Mouse (Mus musculus): ENCODE measurements around the gene Palmd. TPM values are rescaled to one million over a fixed set of nuclear protein-coding genes. Genes with fewer than 3 reads are reported as not detected.

The Palmd gene
- 7.3 and 11.5 TPM in 2 replicates for polyA plus RNA-seq (2014; fragmentation: Nextera tagmentation; extraction: Ambion mirVana)

DNA sequence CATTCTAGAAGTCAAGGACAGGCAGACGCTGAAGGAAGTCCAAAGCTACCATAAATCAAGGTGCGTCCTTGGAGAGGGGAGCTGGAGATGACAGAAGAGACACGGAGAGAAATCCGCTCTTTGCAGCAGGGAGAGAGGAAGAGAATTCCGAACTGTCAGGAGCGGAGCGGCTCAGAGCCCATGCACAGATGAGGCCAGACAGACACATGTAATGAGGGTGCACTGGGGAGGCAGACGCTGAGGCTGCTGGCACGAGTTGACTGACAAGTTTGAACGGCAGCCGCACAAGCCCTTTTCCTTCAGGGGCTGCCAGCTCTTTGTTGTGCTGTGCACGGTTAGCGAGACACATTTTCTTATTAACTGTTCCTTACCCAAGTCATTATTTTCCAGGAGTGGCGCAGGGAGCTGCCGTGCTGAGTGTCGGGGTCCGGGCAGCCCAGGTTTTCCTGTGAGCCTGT, at the start of gene Palmd:
TSS of gene Palmd (minus strand) at position 448 of the 458 bp plus-strand sequence.
- peak; percentile 87 for DNase-seq
- no peaks in the 10 kb centered on the region for H3K36me3 ChIP-seq (ENCODE audit: control insufficient read depth, insufficient read depth, low read length)
- H3K4me1 ChIP-seq (ENCODE audit: control insufficient read depth, insufficient read depth, low read length) = peaks cover 17% of the 10 kb centered on the region
- H3K9ac ChIP-seq (replicated peaks; ENCODE audit: low read length) = peak within 1 kb of the TSS; percentile 52
- H3K4me3 ChIP-seq (replicated peaks; ENCODE audit: low read depth, low read length) = peak within 1 kb of the TSS; percentile 38
- no peaks in the 10 kb centered on the region for H3K9me3 ChIP-seq (ENCODE audit: control insufficient read depth, low read length)
- H3K4me2 ChIP-seq (ENCODE audit: low read length) = peak within 1 kb of the TSS; percentile 62
- peak within 1 kb of the TSS; percentile 80 for H3K27ac ChIP-seq (replicated peaks; ENCODE audit: low read depth, low read length)
- 3% methylated on average over 17 of the region's 17 CpGs for WGBS
- ATAC-seq (ENCODE audit: low FRiP score, low TSS enrichment) = peak; percentile 92
- H3K27me3 ChIP-seq (ENCODE audit: control insufficient read depth, insufficient read depth, low read length) = no peaks in the 10 kb centered on the region

DNA sequence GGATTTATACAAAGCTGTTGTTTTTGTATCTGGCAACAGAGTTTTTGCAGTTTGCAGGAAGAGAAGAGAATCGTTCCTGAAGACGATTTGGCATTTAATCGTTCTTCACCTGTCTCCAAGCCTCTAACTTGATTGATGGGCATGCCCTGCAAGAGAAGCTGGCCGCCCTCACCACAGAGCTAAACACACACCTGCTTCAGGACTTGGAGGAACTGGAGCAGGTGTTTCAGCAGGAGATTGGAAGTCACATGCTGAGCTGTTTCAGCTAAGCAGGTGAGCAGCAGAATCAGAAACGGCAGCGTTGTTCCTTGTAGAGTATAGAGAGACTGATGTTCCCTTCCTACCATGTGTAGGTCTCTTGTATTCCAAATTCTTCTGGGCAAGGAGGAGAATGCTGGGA, 41.4 kb upstream of the Palmd start:
- H3K9ac ChIP-seq (replicated peaks; ENCODE audit: low read length) = no peak overlapping the region
- H3K27ac ChIP-seq (replicated peaks; ENCODE audit: low read depth, low read length) = no peak overlapping the region
- H3K36me3 ChIP-seq (ENCODE audit: control insufficient read depth, insufficient read depth, low read length) = no peaks in the 10 kb centered on the region
- ATAC-seq (ENCODE audit: low FRiP score, low TSS enrichment) (no peak), DNase-seq (no peak)
- no peaks in the 10 kb centered on the region for H3K4me1 ChIP-seq (ENCODE audit: control insufficient read depth, insufficient read depth, low read length)
- H3K4me2 ChIP-seq (ENCODE audit: low read length) = no peak overlapping the region
- no peaks in the 10 kb centered on the region for H3K9me3 ChIP-seq (ENCODE audit: control insufficient read depth, low read length)
- H3K4me3 ChIP-seq (replicated peaks; ENCODE audit: low read depth, low read length) = no peak overlapping the region
- H3K27me3 ChIP-seq (ENCODE audit: control insufficient read depth, insufficient read depth, low read length) = no peaks in the 10 kb centered on the region
- 86% methylated on average over 6 of the region's 6 CpGs for WGBS

DNA sequence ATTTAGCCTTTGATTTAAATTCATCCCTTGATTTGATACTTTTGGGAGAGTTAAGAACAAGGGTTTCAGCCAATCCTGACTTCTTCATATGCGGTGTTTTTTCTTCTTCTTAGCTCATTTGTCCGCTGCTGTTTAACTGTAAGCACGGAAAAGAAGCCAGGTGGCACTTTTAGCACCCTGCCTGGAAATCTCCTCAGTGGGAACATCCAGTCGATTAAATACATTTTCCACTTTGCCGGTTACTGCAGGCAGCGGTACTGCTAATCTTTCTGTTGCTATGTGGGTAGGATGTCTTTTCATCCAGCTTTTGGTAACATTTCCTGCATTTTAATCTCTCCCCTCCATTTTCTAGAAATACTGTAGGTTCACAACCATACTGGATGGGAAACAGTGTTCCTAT, 38.6 kb upstream of the Palmd start:
- H3K4me2 ChIP-seq (ENCODE audit: low read length) = no peak overlapping the region
- H3K36me3 ChIP-seq (ENCODE audit: control insufficient read depth, insufficient read depth, low read length) = no peaks in the 10 kb centered on the region
- DNase-seq (peak; percentile 17), ATAC-seq (ENCODE audit: low FRiP score, low TSS enrichment) (no peak)
- H3K4me1 ChIP-seq (ENCODE audit: control insufficient read depth, insufficient read depth, low read length) = no peaks in the 10 kb centered on the region
- H3K4me3 ChIP-seq (replicated peaks; ENCODE audit: low read depth, low read length) = no peak overlapping the region
- no peak overlapping the region for H3K27ac ChIP-seq (replicated peaks; ENCODE audit: low read depth, low read length)
- no peak overlapping the region for H3K9ac ChIP-seq (replicated peaks; ENCODE audit: low read length)
- H3K27me3 ChIP-seq (ENCODE audit: control insufficient read depth, insufficient read depth, low read length) = no peaks in the 10 kb centered on the region
- no peaks in the 10 kb centered on the region for H3K9me3 ChIP-seq (ENCODE audit: control insufficient read depth, low read length)
- WGBS = 67% methylated on average over 6 of the region's 6 CpGs

GRCm38 (mm10) chr3:117006636-117007035, 37.8 kb upstream of the Palmd start:
- no peak overlapping the region for H3K27ac ChIP-seq (replicated peaks; ENCODE audit: low read depth, low read length)
- peaks cover 5% of the 10 kb centered on the region; the same call in 1 of the 2 replicates for H3K4me1 ChIP-seq (ENCODE audit: control insufficient read depth, insufficient read depth, low read length)
- no peak for ATAC-seq (ENCODE audit: low FRiP score, low TSS enrichment)
- DNase-seq = no peak
- 95% methylated on average over 3 of the region's 3 CpGs for WGBS
- no peak overlapping the region for H3K9ac ChIP-seq (replicated peaks; ENCODE audit: low read length)
- H3K4me3 ChIP-seq (replicated peaks; ENCODE audit: low read depth, low read length) = no peak overlapping the region
- no peaks in the 10 kb centered on the region for H3K9me3 ChIP-seq (ENCODE audit: control insufficient read depth, low read length)
- no peak overlapping the region for H3K4me2 ChIP-seq (ENCODE audit: low read length)
- no peaks in the 10 kb centered on the region for H3K27me3 ChIP-seq (ENCODE audit: control insufficient read depth, insufficient read depth, low read length)
- H3K36me3 ChIP-seq (ENCODE audit: control insufficient read depth, insufficient read depth, low read length) = no peaks in the 10 kb centered on the region

DNA sequence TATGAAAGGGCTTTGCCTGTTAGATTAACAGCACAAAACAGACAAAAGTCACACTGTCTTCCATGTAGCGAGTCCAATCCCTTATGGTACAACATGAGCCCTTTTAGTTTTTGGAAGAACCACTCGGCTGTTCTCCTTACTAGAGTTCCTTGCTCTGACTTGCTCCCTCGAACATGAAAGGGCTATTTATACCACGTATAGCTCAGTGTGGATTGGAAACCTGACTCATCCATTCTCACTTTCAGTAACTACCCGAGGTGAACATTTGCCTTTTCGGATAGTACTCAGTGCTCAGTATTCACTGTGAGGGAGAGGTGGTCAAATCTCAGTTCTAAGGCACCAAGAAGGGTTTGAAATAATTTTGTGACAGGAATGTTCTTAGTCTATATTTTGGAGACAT, 34.6 kb upstream of the Palmd start:
- ATAC-seq (ENCODE audit: low FRiP score, low TSS enrichment) = no peak
- Histone ChIP-seq H3K9ac (replicated peaks; ENCODE audit: low read length) (no peak overlapping the region), H3K4me3 (replicated peaks; ENCODE audit: low read depth, low read length) (no peak overlapping the region), H3K36me3 (ENCODE audit: control insufficient read depth, insufficient read depth, low read length) (no peaks in the 10 kb centered on the region), H3K4me1 (ENCODE audit: control insufficient read depth, insufficient read depth, low read length) (peaks cover 8% of the 10 kb centered on the region; the same call in 1 of the 2 replicates), H3K9me3 (ENCODE audit: control insufficient read depth, low read length) (no peaks in the 10 kb centered on the region), H3K27ac (replicated peaks; ENCODE audit: low read depth, low read length) (no peak overlapping the region), H3K4me2 (ENCODE audit: low read length) (no peak overlapping the region), H3K27me3 (ENCODE audit: control insufficient read depth, insufficient read depth, low read length) (no peaks in the 10 kb centered on the region)
- WGBS = 81% methylated on average over 6 of the region's 6 CpGs
- no peak for DNase-seq

DNA sequence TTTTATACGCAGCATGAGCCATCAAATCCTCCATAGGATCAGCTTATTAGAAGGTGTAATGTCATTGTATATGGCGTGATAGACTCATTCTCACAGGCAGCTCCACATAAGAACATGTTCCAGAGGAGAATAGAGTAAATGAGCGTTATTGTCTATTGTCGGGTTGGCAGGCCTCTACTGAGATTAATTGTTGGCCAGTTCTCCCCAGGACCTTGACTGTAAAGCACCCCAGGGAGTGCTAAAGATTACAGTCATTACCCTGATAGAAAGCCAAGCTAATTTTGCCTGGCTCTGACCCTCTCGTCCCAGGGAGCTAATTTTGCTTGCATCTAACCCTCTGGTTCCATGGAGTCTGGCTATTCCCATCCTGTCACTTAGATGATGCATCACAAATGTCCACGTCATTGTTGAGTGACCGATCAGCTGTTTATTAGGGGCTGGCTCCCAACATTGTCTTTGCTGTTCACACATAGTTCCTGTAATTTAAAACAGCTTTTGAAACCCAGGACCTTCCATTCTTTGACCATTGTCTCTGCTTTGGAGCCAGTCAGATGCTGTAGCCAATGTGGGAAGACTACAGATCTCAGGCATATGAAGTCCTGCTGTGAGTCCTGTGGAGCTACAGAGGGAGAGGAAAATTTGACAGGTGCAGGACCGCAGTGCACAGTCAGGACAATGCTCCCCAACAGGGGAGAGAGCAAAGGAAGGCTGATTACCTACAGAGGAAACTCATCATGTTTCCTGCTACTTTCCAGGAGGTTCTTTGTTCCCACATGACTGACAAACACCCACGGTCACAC, 33.1 kb upstream of the Palmd start:
- Histone ChIP-seq H3K27me3 (ENCODE audit: control insufficient read depth, insufficient read depth, low read length) (no peaks in the 10 kb centered on the region), H3K9me3 (ENCODE audit: control insufficient read depth, low read length) (no peaks in the 10 kb centered on the region), H3K4me1 (ENCODE audit: control insufficient read depth, insufficient read depth, low read length) (peaks cover 8% of the 10 kb centered on the region; the same call in 1 of the 2 replicates), H3K36me3 (ENCODE audit: control insufficient read depth, insufficient read depth, low read length) (no peaks in the 10 kb centered on the region), H3K4me3 (replicated peaks; ENCODE audit: low read depth, low read length) (no peak overlapping the region), H3K4me2 (ENCODE audit: low read length) (no peak overlapping the region), H3K9ac (replicated peaks; ENCODE audit: low read length) (no peak overlapping the region), H3K27ac (replicated peaks; ENCODE audit: low read depth, low read length) (no peak overlapping the region)
- ATAC-seq (ENCODE audit: low FRiP score, low TSS enrichment) = no peak
- DNase-seq = peak; percentile 19
- WGBS = 26% methylated on average over 9 of the region's 9 CpGs

DNA sequence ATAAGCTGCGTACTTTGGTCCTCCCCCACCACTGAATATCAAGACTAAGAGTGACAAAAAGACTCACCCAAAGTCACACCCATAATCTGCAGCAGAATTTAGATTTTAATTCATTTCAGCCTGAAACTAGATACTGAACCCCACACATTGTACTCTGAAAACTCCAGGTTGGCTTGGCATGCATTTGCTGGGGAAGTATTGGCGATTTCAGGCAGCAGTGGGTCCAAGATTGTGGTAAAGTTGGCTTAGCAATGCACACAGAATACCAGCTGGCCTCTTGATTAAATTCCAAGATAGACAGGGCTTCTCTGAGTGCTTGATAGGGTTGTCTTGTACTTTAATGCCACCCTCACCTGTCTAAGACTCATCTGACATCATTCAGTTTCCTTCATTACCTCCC, 24.2 kb upstream of the Palmd start:
- 80% methylated on average over 2 of the region's 2 CpGs for WGBS
- Histone ChIP-seq H3K27ac (replicated peaks; ENCODE audit: low read depth, low read length) (no peak overlapping the region), H3K9me3 (ENCODE audit: control insufficient read depth, low read length) (no peaks in the 10 kb centered on the region), H3K4me2 (ENCODE audit: low read length) (no peak overlapping the region), H3K27me3 (ENCODE audit: control insufficient read depth, insufficient read depth, low read length) (no peaks in the 10 kb centered on the region), H3K4me3 (replicated peaks; ENCODE audit: low read depth, low read length) (no peak overlapping the region), H3K4me1 (ENCODE audit: control insufficient read depth, insufficient read depth, low read length) (no peaks in the 10 kb centered on the region), H3K9ac (replicated peaks; ENCODE audit: low read length) (no peak overlapping the region), H3K36me3 (ENCODE audit: control insufficient read depth, insufficient read depth, low read length) (no peaks in the 10 kb centered on the region)
- no peak for ATAC-seq (ENCODE audit: low FRiP score, low TSS enrichment)
- no peak for DNase-seq

- no peak overlapping the region for H3K4me2 ChIP-seq (ENCODE audit: low read length)
- 92% methylated on average over 2 of the region's 2 CpGs for WGBS
- no peaks in the 10 kb centered on the region for H3K27me3 ChIP-seq (ENCODE audit: control insufficient read depth, insufficient read depth, low read length)
- H3K4me1 ChIP-seq (ENCODE audit: control insufficient read depth, insufficient read depth, low read length) = peaks cover 5% of the 10 kb centered on the region; the same call in 1 of the 2 replicates
- DNase-seq (no peak), ATAC-seq (ENCODE audit: low FRiP score, low TSS enrichment) (no peak)
- no peaks in the 10 kb centered on the region for H3K9me3 ChIP-seq (ENCODE audit: control insufficient read depth, low read length)
- no peak overlapping the region for H3K9ac ChIP-seq (replicated peaks; ENCODE audit: low read length)
- no peak overlapping the region for H3K27ac ChIP-seq (replicated peaks; ENCODE audit: low read depth, low read length)
- H3K4me3 ChIP-seq (replicated peaks; ENCODE audit: low read depth, low read length) = no peak overlapping the region
- H3K36me3 ChIP-seq (ENCODE audit: control insufficient read depth, insufficient read depth, low read length) = no peaks in the 10 kb centered on the region
These were observed 22.4 kb upstream of the Palmd start for GRCm38 (mm10) chr3:116991180-116991579.

DNA sequence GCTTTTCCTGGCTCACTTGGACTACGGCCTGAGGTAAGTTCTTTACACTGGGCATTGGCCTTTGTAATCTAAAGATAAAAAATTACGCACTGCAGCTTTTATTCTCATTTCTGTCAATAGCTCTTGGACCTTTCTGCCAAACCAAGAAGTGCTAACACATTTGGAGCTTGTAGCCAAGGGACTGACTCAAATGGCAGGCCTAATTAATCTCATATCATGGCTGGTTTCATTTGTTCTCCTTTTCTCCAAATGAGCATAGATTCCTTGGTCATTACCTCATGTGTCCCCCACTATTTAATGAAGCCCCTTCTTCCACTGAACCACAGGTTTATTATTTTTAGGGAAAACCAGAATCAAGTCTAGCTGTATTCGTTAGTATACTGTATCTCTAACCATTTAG, 19.4 kb upstream of the Palmd start:
- Histone ChIP-seq H3K4me1 (ENCODE audit: control insufficient read depth, insufficient read depth, low read length) (peaks cover 23% of the 10 kb centered on the region), H3K4me2 (ENCODE audit: low read length) (no peak overlapping the region), H3K27me3 (ENCODE audit: control insufficient read depth, insufficient read depth, low read length) (no peaks in the 10 kb centered on the region), H3K4me3 (replicated peaks; ENCODE audit: low read depth, low read length) (no peak overlapping the region), H3K9ac (replicated peaks; ENCODE audit: low read length) (no peak overlapping the region), H3K9me3 (ENCODE audit: control insufficient read depth, low read length) (no peaks in the 10 kb centered on the region), H3K27ac (replicated peaks; ENCODE audit: low read depth, low read length) (no peak overlapping the region), H3K36me3 (ENCODE audit: control insufficient read depth, insufficient read depth, low read length) (no peaks in the 10 kb centered on the region)
- DNase-seq (no peak), ATAC-seq (ENCODE audit: low FRiP score, low TSS enrichment) (no peak)
- 93% methylated on average over 3 of the region's 3 CpGs for WGBS

Measured in midbrain, embryonic 14.5 days (tissue).